ENCODE assay signal across 8 mouse cellular contexts in genomic region chr15:102510590-102511284, GRCm38 (mm10). TPM values are rescaled to one million over a fixed set of nuclear protein-coding genes. Genes with fewer than 3 reads are reported as not detected.
A peak's percentile ranks its signal among the peaks of the same experiment; 100 is the strongest.
DNase-seq lines count a peak whose midpoint lies in the region; ATAC-seq and TF ChIP-seq lines count a peak whose summit lies in the region.

No protein-coding gene starts in this region.

- peak overlapping the region; percentile 50 for H3K9ac ChIP-seq in lung, embryonic 15.5 days

- no peak for TF ChIP-seq POLR2A in thymus, adult 2 months (IDR thresholded peaks at IDR 0.05; ENCODE audit: control insufficient read depth, extremely low read depth, insufficient read depth, low read length, poor library complexity)

- H3K4me2 ChIP-seq in lung, embryonic 15.5 days, result peak overlapping the region; percentile 94

- WGBS in lung, embryonic 15.5 days, result 4% methylated on average over 34 of the region's 34 CpGs
- WGBS in thymus, adult 2 months, result 5% methylated on average over 34 of the region's 34 CpGs

- H3K27ac ChIP-seq in lung, embryonic 15.5 days, result peak overlapping the region; percentile 68
- no peak overlapping the region for H3K27ac ChIP-seq in thymus, adult 2 months (ENCODE audit: control insufficient read depth, insufficient read depth, low read length)

- no peaks in the 10 kb centered on the region for H3K27me3 ChIP-seq in lung, embryonic 15.5 days
- H3K27me3 ChIP-seq in thymus, adult 2 months (ENCODE audit: control insufficient read depth, insufficient read depth, low read length), result no peaks in the 10 kb centered on the region

- H3K4me1 ChIP-seq in lung, embryonic 15.5 days, result peaks cover 28% of the 10 kb centered on the region
- H3K4me1 ChIP-seq in thymus, adult 2 months (replicated peaks; ENCODE audit: control insufficient read depth, insufficient read depth, low read length), result peaks cover 14% of the 10 kb centered on the region

- TF ChIP-seq CTCF in thymus, adult 2 months (IDR thresholded peaks at IDR 0.05; ENCODE audit: borderline replicate concordance, control insufficient read depth, extremely low read depth, insufficient read depth, low read length, poor library complexity), result no peak

- peak overlapping the region; percentile 62 for H3K4me3 ChIP-seq in lung, embryonic 15.5 days
- H3K4me3 ChIP-seq in thymus, adult 2 months (ENCODE audit: control insufficient read depth, insufficient read depth, low read length), result peak overlapping the region; percentile 58

- ATAC-seq in hematopoietic stem cell, adult 5-6 weeks (replicated peaks in 1 of 2; ENCODE audit: insufficient read depth in 1 of 2, low FRiP score in 2 of 2, low TSS enrichment in 1 of 2, low read depth in 1 of 2, poor library complexity in 2 of 2, severe bottlenecking in 2 of 2), result peak; percentile 80 to 87
- peak; percentile 96 for ATAC-seq in lung, embryonic 15.5 days (ENCODE audit: borderline replicate concordance, extremely low read depth, low FRiP score, low TSS enrichment)

- DNase-seq in MEL-GATA-1-ER (ENCODE audit: extremely low read depth, low read depth), result peak; percentile 72
- peak; percentile 74 for DNase-seq in cerebellum, adult 8-10 months
- peak; percentile 94 for DNase-seq in forelimb bud, embryonic 11.5 days (ENCODE audit: low read depth, low spot score)
- peak; percentile 71 for DNase-seq in layer of hippocampus, adult 9-10 months (ENCODE audit: low spot score)
- peak; percentile 82 for DNase-seq in ovary, adult 18-20 months (ENCODE audit: low spot score)
- peak; percentile 77 for DNase-seq in thymus, adult 2 months

- no peaks in the 10 kb centered on the region for H3K9me3 ChIP-seq in lung, embryonic 15.5 days

- H3K36me3 ChIP-seq in lung, embryonic 15.5 days, result no peaks in the 10 kb centered on the region
- H3K36me3 ChIP-seq in thymus, adult 2 months (ENCODE audit: control insufficient read depth, insufficient read depth, low read length), result no peaks in the 10 kb centered on the region

RNA-seq across cellular contexts. Expression of gene Map3k12, which starts 6.1 kb away (rescaled TPM):
- total RNA-seq in hematopoietic stem cell, adult 5-6 weeks (2017), result 2.4 and 3.8 TPM in 2 replicates
- polyA plus RNA-seq in lung, embryonic 15.5 days (2015; fragmentation: Nextera tagmentation; extraction: Ambion mirVana), result 11.8 and 14.4 TPM in 2 replicates
- 11.3 and 12.7 TPM in 2 replicates for polyA plus RNA-seq in thymus, adult 2 months (2012; rRNA removed)

RNA-seq across cellular contexts. Expression of gene Gm10337, which starts 7.2 kb away (rescaled TPM):
- not detected in 2 replicates for total RNA-seq in hematopoietic stem cell, adult 5-6 weeks (2017)
- not detected in 2 replicates for polyA plus RNA-seq in lung, embryonic 15.5 days (2015; fragmentation: Nextera tagmentation; extraction: Ambion mirVana)
- not detected in 2 replicates for polyA plus RNA-seq in thymus, adult 2 months (2012; rRNA removed)

RNA-seq across cellular contexts. Expression of gene Tarbp2, which starts 7.3 kb away (rescaled TPM):
- 26.8 and 33.3 TPM in 2 replicates for total RNA-seq in hematopoietic stem cell, adult 5-6 weeks (2017)
- polyA plus RNA-seq in lung, embryonic 15.5 days (2015; fragmentation: Nextera tagmentation; extraction: Ambion mirVana), result 80.7 and 82.7 TPM in 2 replicates
- polyA plus RNA-seq in thymus, adult 2 months (2012; rRNA removed), result 133 and 166 TPM in 2 replicates

RNA-seq across cellular contexts. Expression of gene Npff, which starts 14.0 kb away (rescaled TPM):
- total RNA-seq in hematopoietic stem cell, adult 5-6 weeks (2017), result 0.55 and 1.6 TPM in 2 replicates
- 2.0 and 5.4 TPM in 2 replicates for polyA plus RNA-seq in lung, embryonic 15.5 days (2015; fragmentation: Nextera tagmentation; extraction: Ambion mirVana)
- 10.8 and 11.7 TPM in 2 replicates for polyA plus RNA-seq in thymus, adult 2 months (2012; rRNA removed)

RNA-seq across cellular contexts. Expression of gene Pcbp2, which starts 40.4 kb away (rescaled TPM):
- 228 and 317 TPM in 2 replicates for total RNA-seq in hematopoietic stem cell, adult 5-6 weeks (2017)
- polyA plus RNA-seq in lung, embryonic 15.5 days (2015; fragmentation: Nextera tagmentation; extraction: Ambion mirVana), result 217 TPM in 2 replicates
- 846 and 935 TPM in 2 replicates for polyA plus RNA-seq in thymus, adult 2 months (2012; rRNA removed)
